Mouse (Mus musculus) intestine, embryonic 15.5 days (tissue): ENCODE results near the gene Znrd1. TPM values are rescaled to one million over a fixed set of nuclear protein-coding genes. Genes with fewer than 3 reads are reported as not detected.
"Not testable (repeated sequence)": the region's sequence is repeated elsewhere in the genome, so short reads cannot be mapped to it uniquely, and the experiment has no call there.

Experiments used
- ATAC-seq: fragments of 200-750 bp; cut with Nextera tagmentation; 2 replicates; pipeline ENCODE4 v1.8.0; 2017; ENCODE audit warnings: moderate TSS enrichment, moderate library complexity
- H3K27ac ChIP-seq: fragments of 300-500 bp; sonication (generic); 2 replicates; pipeline ENCODE4 v1.5.1; 2015; ENCODE audit warnings: mild to moderate bottlenecking, inconsistent platforms
- H3K27me3 ChIP-seq: fragments of 300-500 bp; sonication (generic); replicated peaks from 2 replicates; pipeline ENCODE4 v1.6.1; 2015; ENCODE audit warnings: inconsistent platforms
- H3K36me3 ChIP-seq: fragments of 300-500 bp; sonication (generic); 2 replicates; pipeline ENCODE4 v1.6.1; 2015; ENCODE audit warnings: inconsistent platforms
- H3K4me1 ChIP-seq: fragments of 300-500 bp; sonication (generic); replicated peaks from 2 replicates; pipeline ENCODE4 v1.6.1; 2015; ENCODE audit warnings: inconsistent platforms
- H3K4me2 ChIP-seq: fragments of 300-500 bp; sonication (generic); replicated peaks from 2 replicates; pipeline ENCODE4 v1.6.1; 2015; ENCODE audit warnings: mild to moderate bottlenecking, inconsistent platforms
- H3K4me3 ChIP-seq: fragments of 300-500 bp; sonication (generic); replicated peaks from 2 replicates; pipeline ENCODE4 v1.5.1; 2015; ENCODE audit warnings: inconsistent platforms
- H3K9ac ChIP-seq: fragments of 300-500 bp; sonication (generic); 2 replicates; pipeline ENCODE4 v1.6.1; 2015; ENCODE audit warnings: inconsistent platforms
- H3K9me3 ChIP-seq: fragments of 300-500 bp; sonication (generic); 2 replicates; pipeline ENCODE4 v1.6.1; 2016; ENCODE audit warnings: inconsistent platforms
- WGBS: fragments of 180-500 bp; shearing (Covaris S2); methylation state at CpG from one replicate; pipeline ENCODE4 v1.1.7; 2015; 5-methylcytosine and 5-hydroxymethylcytosine counted together
- polyA plus RNA-seq: library from polyadenylated mRNA; unstranded; fragments of >200 nt; fragmentation: Nextera tagmentation; extraction: Ambion mirVana; gene quantifications from 2 replicates; pipeline ENCODE4 v1.2.1, GENCODE M21; 2015

Znrd1 gene
- 69.5 and 76.3 TPM in 2 replicates for polyA plus RNA-seq

DNA sequence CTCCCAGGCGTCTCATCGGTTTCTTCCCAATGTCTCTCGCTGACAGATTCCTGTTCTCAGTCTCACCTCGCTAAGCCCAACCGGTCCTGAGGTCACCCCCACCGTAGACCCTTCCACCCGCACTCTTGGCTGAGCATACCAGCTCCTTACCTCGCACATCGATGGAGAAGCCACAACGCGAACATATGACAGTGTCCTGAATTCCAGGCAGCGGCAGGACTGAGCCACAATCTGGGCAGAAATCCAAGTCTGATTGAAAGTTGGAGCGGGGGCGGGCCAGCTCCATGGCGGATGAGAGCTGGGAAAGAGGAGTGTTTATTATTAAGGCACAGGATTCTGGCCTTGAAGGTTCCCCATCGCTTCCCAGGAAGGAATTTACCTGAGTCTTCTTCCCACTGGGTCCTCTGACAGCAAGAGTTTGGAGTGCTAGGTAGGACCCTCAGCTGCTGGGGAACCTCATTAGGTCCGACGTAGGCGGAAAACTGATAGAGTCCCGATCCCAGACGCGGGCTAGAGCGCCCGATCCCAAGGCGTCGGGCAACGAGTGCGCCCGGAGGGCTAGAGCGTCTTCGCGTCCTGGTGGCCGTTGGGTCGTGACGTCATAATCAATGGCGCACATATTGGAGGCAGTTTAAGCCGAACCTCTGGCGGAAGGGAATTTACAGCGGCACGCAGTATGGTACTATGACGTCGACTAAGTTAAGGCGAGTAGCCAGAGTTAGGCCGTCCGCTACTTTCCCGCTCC is at the start of gene Znrd1, which contains the start of gene Znrd1as:
Znrd1 (minus strand) TSS at position 561 of the 745 bp plus-strand sequence.
Znrd1as (plus strand) TSS at position 594 of the 745 bp plus-strand sequence.
- Histone ChIP-seq H3K4me1 (peaks cover 10% of the 10 kb centered on the region), H3K27me3 (no peaks in the 10 kb centered on the region), H3K4me2 (peak within 1 kb of the TSS; percentile 57), H3K36me3 (0 out of 2 replicates have a peak, but pooled peaks cover 4% of the 10 kb centered on the region), H3K4me3 (peak within 1 kb of the TSS; percentile 58), H3K9ac (peak within 1 kb of the TSS; percentile 64), H3K9me3 (no peaks in the 10 kb centered on the region), H3K27ac (peak within 1 kb of the TSS; percentile 66)
- WGBS, result under 1% methylated on average over 46 of the region's 46 CpGs
- ATAC-seq, result peak; percentile 98

DNA sequence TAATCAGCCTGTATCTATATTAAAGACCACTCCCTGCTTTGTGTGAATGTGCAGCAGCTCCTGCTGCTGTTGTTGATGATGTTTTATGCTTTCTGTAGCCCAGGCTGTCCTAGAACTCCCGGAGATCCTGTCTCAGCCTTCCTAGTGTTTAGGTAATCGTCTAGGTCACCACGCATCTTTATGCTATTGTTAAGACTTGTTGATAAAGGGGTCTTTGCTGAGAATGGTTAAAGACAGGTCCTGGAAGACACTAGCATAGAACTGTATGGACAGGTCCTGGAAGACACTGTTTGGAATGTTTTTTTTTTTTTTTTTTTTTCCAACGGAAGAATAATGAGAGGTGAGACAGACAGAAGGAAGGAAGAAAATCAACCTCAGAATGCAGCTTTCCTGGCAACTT is 45.0 kb upstream of the Znrd1 start:
- Histone ChIP-seq H3K27me3 (no peaks in the 10 kb centered on the region), H3K27ac (no peak overlapping the region), H3K4me1 (no peaks in the 10 kb centered on the region), H3K4me2 (peak overlapping the region; percentile 88), H3K9me3 (no peaks in the 10 kb centered on the region), H3K9ac (peak overlapping the region; percentile 79), H3K4me3 (peak overlapping the region; percentile 59), H3K36me3 (no peaks in the 10 kb centered on the region)
- WGBS, result 20% methylated on average over 4 of the region's 4 CpGs
- ATAC-seq, result no peak

DNA sequence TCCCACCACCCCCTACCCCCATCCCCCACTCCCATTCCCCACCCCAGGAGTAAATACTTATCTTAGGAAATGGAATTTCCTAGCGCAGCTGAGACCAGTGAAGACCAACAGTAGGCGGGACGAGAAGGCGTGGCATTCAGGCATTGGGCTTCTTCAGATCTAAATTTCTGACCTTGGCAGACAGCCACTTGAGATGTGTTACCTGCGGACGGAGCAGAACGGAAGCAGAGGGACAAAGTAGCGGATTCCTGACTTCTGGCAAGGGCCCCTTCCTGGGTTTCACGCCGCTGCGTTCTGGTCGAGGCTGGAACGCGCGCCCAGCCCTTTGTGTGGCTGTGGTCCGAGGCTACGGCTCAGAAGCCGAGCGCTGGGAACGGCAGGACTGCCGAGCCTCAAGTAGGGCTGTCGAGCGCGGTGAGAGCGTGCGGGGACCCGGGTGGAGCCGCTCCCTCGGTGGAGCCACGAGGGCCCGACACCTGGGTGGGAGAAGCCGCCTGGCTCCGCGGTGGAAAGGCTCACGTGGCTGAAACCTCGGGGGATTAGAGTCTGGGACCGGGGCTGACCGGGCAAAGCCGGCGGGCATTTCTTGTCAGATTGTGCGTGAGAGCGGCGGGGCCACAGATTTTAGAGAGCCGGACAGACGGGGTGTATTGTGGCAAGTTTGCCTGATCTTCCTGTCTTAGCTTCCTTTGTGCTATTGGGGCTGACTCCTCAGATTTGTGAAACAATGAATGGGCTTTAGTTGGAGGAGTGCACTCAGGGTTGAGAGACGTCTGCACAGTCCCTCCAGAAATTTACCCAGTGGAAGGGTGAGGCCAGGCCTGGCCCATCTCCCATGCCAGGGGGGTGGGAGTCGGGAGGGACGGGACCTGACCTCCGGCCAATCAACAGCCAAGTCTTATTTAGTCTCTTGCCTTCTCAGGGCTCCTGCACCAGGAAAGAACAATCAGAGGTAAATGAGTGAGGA is 44.3 kb upstream of the Znrd1 start:
- Histone ChIP-seq H3K36me3 (no peaks in the 10 kb centered on the region), H3K4me1 (no peaks in the 10 kb centered on the region), H3K27me3 (no peaks in the 10 kb centered on the region), H3K4me3 (peak overlapping the region; percentile 59), H3K4me2 (peak overlapping the region; percentile 88), H3K27ac (peak overlapping the region; percentile 91), H3K9me3 (no peaks in the 10 kb centered on the region), H3K9ac (peak overlapping the region; percentile 79)
- WGBS, result under 1% methylated on average over 49 of the region's 49 CpGs
- peak; percentile 91 for ATAC-seq

DNA sequence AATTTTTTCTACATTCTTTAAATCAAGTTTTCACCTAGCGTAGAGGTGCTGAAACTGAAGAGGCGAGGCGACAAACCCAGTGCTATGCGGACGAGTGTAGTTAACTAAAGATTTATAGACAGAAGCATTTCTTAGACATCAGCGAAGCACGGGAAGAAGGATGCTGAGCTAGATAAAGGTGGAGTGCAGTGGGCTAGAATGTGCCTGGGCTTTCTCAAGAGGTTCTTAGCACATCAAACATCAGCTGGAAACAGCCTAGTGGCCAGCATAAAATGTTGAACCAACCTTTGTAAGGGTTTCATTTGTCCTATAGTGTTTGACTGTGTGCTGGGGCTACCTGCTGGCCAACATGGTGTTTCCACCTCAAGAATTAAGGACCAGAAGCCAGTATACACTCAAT is 42.5 kb upstream of the Znrd1 start, which contains the start of gene Zfp57:
Zfp57 (plus strand) TSS at position 301 of the 400 bp plus-strand sequence.
- Histone ChIP-seq H3K27me3 (no peaks in the 10 kb centered on the region), H3K4me2 (peak within 1 kb of the TSS; percentile 88), H3K36me3 (no peaks in the 10 kb centered on the region), H3K9me3 (no peaks in the 10 kb centered on the region), H3K27ac (no peak within 1 kb of the TSS), H3K4me3 (no peak within 1 kb of the TSS), H3K9ac (no peak within 1 kb of the TSS), H3K4me1 (no peaks in the 10 kb centered on the region)
- 91% methylated on average over 7 of the region's 7 CpGs for WGBS
- no peak for ATAC-seq

DNA sequence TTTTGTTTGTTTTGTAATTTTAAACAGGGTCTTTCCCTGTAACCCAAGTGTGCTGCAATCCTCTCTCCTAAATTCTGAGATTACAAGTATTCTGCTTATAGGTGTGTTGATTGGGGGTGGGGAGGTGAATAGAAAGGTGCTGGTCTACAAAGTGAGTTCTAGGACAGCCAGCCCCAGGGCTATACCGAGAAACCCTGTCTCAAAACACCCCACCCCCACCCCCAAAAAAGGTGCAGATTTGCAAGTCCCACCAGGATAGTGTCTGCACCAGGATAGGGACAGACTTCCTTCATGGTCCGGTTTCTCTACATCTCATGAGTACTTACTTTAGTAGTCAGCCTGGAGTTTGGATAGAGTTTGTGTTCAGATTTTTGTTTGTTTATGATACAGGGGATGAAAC is 40.1 kb upstream of the Znrd1 start:
- Histone ChIP-seq H3K9ac (no peak overlapping the region), H3K9me3 (no peaks in the 10 kb centered on the region), H3K4me1 (no peaks in the 10 kb centered on the region), H3K27me3 (no peaks in the 10 kb centered on the region), H3K27ac (no peak overlapping the region), H3K36me3 (no peaks in the 10 kb centered on the region), H3K4me3 (no peak overlapping the region), H3K4me2 (no peak overlapping the region)
- no peak for ATAC-seq
- 56% methylated on average over 2 of the region's 2 CpGs for WGBS

- 26% methylated on average over 7 of the region's 7 CpGs for WGBS
- Histone ChIP-seq H3K36me3 (no peaks in the 10 kb centered on the region), H3K9me3 (no peaks in the 10 kb centered on the region), H3K4me1 (no peaks in the 10 kb centered on the region), H3K27ac (no peak overlapping the region), H3K4me3 (no peak overlapping the region), H3K4me2 (no peak overlapping the region), H3K9ac (no peak overlapping the region), H3K27me3 (no peaks in the 10 kb centered on the region)
- peak; percentile 61 for ATAC-seq
Observed at GRCm38 (mm10) chr17:36997033-36997735, 38.8 kb upstream of the Znrd1 start.

GRCm38 (mm10) chr17:36995448-36995847 is 37.1 kb upstream of the Znrd1 start:
- H3K4me3 ChIP-seq, result no peak overlapping the region
- no peak overlapping the region for H3K9ac ChIP-seq
- no peak for ATAC-seq
- H3K27ac ChIP-seq, result no peak overlapping the region
- H3K36me3 ChIP-seq, result no peaks in the 10 kb centered on the region
- H3K4me1 ChIP-seq, result no peaks in the 10 kb centered on the region
- no peaks in the 10 kb centered on the region for H3K27me3 ChIP-seq
- 66% methylated on average over 3 of the region's 3 CpGs for WGBS
- no peak overlapping the region for H3K4me2 ChIP-seq
- no peaks in the 10 kb centered on the region for H3K9me3 ChIP-seq

GRCm38 (mm10) chr17:36994528-36994927 is 36.2 kb upstream of the Znrd1 start:
- Histone ChIP-seq H3K9me3 (no peaks in the 10 kb centered on the region), H3K36me3 (no peaks in the 10 kb centered on the region), H3K27ac (no peak overlapping the region), H3K27me3 (no peaks in the 10 kb centered on the region), H3K4me1 (no peaks in the 10 kb centered on the region), H3K9ac (no peak overlapping the region), H3K4me3 (no peak overlapping the region), H3K4me2 (no peak overlapping the region)
- WGBS, result 78% methylated on average over 2 of the region's 2 CpGs
- no peak for ATAC-seq

- 88% methylated on average over 4 of the region's 4 CpGs for WGBS
- H3K27me3 ChIP-seq, result 0 out of 2 replicates have a peak, but pooled peaks cover 2% of the 10 kb centered on the region
- no peak overlapping the region for H3K4me3 ChIP-seq
- H3K4me2 ChIP-seq, result no peak overlapping the region
- no peak overlapping the region for H3K9ac ChIP-seq
- no peaks in the 10 kb centered on the region for H3K9me3 ChIP-seq
- H3K27ac ChIP-seq, result no peak overlapping the region
- 0 out of 2 replicates have a peak, but pooled peaks cover under 1% of the 10 kb centered on the region for H3K4me1 ChIP-seq
- no peaks in the 10 kb centered on the region for H3K36me3 ChIP-seq
- ATAC-seq, result no peak
Observed at GRCm38 (mm10) chr17:36993770-36994325, 35.5 kb upstream of the Znrd1 start.

GRCm38 (mm10) chr17:36992336-36993104 is 34.2 kb upstream of the Znrd1 start:
- Histone ChIP-seq H3K27me3 (peaks cover 8% of the 10 kb centered on the region), H3K9me3 (no peaks in the 10 kb centered on the region), H3K27ac (no peak overlapping the region), H3K9ac (no peak overlapping the region), H3K4me1 (0 out of 2 replicates have a peak, but pooled peaks cover 5% of the 10 kb centered on the region), H3K4me2 (no peak overlapping the region), H3K36me3 (no peaks in the 10 kb centered on the region), H3K4me3 (no peak overlapping the region)
- 68% methylated on average over 3 of the region's 3 CpGs for WGBS
- ATAC-seq, result no peak

GRCm38 (mm10) chr17:36990630-36991029 is 32.3 kb upstream of the Znrd1 start:
- not testable (repeated sequence) for H3K9ac ChIP-seq, H3K4me3 ChIP-seq, ATAC-seq, H3K27ac ChIP-seq, H3K4me1 ChIP-seq, H3K9me3 ChIP-seq, H3K36me3 ChIP-seq, H3K4me2 ChIP-seq
- WGBS, result 91% methylated on average over 6 of the region's 6 CpGs
- peaks cover 11% of the 10 kb centered on the region for H3K27me3 ChIP-seq
